Mouse (Mus musculus): ENCODE data around the gene Olfr97. TPM values are rescaled to one million over a fixed set of nuclear protein-coding genes. Genes with fewer than 3 reads are reported as not detected.

Gene Olfr97
- polyA plus RNA-seq, 1 experiment from 2014 or later, result not detected

DNA sequence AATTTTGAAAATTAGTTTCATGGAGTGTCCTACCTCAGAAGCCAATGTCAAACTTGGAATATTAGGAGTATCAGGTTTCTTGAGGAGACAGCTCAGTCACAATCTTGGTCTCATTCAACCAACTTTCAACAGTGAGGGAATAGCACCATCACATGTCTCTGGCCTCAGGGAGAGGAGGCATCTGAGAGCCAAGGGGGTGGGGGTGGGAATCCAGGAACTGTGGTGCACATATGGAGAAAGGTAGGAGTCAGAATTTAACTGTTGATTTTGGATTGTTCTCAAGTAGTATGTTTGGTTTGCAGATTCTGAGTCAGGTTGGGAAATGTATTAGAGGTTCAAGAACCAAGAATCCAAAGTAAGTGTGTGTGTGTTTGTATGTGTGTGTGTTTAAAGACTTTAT, 44.1 kb downstream of the Olfr97 start:
- no peaks in the 10 kb centered on the region for H3K36me3 ChIP-seq
- no peak overlapping the region for H3K27ac ChIP-seq (replicated peaks)
- peaks cover 17% of the 10 kb centered on the region; the same call in 1 of the 2 replicates for H3K4me1 ChIP-seq (replicated peaks)
- H3K9me3 ChIP-seq, result no peaks in the 10 kb centered on the region
- H3K4me3 ChIP-seq, result no peak overlapping the region
- no peak for ATAC-seq (ENCODE audit: low read depth)
- H3K9ac ChIP-seq, result no peak overlapping the region
- H3K4me2 ChIP-seq, result no peak overlapping the region
- peaks cover 33% of the 10 kb centered on the region for H3K27me3 ChIP-seq

DNA sequence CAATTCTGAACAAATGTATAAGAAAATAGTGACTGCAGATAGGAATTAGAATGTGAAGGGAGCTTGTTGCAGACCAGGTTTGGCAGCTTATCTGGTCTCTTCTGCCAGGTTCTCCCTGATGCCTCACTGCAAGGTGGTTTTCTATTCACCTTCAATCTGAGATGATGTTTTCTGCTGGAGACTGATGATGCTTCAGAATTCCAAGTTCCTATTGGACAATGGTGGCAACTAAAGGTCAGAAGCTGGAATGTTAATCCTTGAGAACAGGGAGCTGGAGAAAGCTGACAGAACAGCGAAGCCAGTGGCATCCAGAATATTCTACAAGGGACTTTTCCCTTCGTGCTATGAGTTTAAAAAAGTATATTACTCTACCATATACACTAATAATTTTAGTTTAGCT, 46.4 kb downstream of the Olfr97 start:
- Histone ChIP-seq H3K36me3 (no peaks in the 10 kb centered on the region), H3K4me2 (no peak overlapping the region), H3K27me3 (peaks cover 10% of the 10 kb centered on the region), H3K27ac (replicated peaks) (no peak overlapping the region), H3K9ac (no peak overlapping the region), H3K4me3 (no peak overlapping the region), H3K4me1 (replicated peaks) (no peaks in the 10 kb centered on the region), H3K9me3 (no peaks in the 10 kb centered on the region)
- ATAC-seq (ENCODE audit: low read depth), result no peak
- WGBS, result 54% methylated on average over 2 of the region's 2 CpGs

DNA sequence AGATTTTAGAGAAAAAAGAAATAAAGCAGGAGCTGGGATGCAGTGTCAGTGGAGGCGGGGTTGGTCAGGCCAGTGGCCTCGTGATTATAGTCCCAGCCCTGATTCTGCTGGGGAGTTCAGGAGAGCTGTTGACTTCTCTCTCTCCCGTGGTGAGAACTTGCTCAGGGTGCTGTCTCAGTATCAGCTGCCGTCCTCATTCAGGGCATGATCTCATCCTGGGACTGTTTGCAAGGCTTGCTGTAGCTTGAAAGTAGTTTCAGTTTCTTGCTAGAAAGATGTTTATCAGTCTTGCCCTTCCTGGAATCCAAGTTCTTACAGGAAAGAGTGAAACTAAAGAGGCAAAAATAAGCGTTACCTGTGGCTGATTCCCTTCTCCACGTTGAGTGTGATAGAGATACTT, 51.7 kb downstream of the Olfr97 start:
- Histone ChIP-seq H3K9me3 (no peaks in the 10 kb centered on the region), H3K27me3 (no peaks in the 10 kb centered on the region), H3K4me1 (replicated peaks) (no peaks in the 10 kb centered on the region), H3K9ac (no peak overlapping the region), H3K4me3 (no peak overlapping the region), H3K4me2 (no peak overlapping the region), H3K27ac (replicated peaks) (no peak overlapping the region), H3K36me3 (no peaks in the 10 kb centered on the region)
- 52% methylated on average over 6 of the region's 6 CpGs for WGBS
- no peak for ATAC-seq (ENCODE audit: low read depth)

Other genes starting within 250 kb of the Olfr97 start
- 1.6 and 2.3 TPM in 2 replicates for gene H2-M5, start 247.8 kb downstream of the Olfr97 start, polyA plus RNA-seq (2015; fragmentation: Nextera tagmentation; extraction: Ambion mirVana)
- gene Zfp57, start 236.2 kb downstream of the Olfr97 start, polyA plus RNA-seq (2015; fragmentation: Nextera tagmentation; extraction: Ambion mirVana), result 241 and 262 TPM in 2 replicates
- gene Mog, start 213.9 kb downstream of the Olfr97 start, polyA plus RNA-seq (2015; fragmentation: Nextera tagmentation; extraction: Ambion mirVana), result 1.2 and 1.7 TPM in 2 replicates
- 56.2 and 57.0 TPM in 2 replicates for gene Gabbr1, start 191.4 kb downstream of the Olfr97 start, polyA plus RNA-seq (2015; fragmentation: Nextera tagmentation; extraction: Ambion mirVana)
- not detected in 2 replicates for gene Olfr90, start 148.8 kb downstream of the Olfr97 start, polyA plus RNA-seq (2015; fragmentation: Nextera tagmentation; extraction: Ambion mirVana)
- gene Olfr91, start 139.1 kb downstream of the Olfr97 start, polyA plus RNA-seq (2015; fragmentation: Nextera tagmentation; extraction: Ambion mirVana), result not detected in 2 replicates
- not detected in 2 replicates for gene Olfr92, start 117.2 kb downstream of the Olfr97 start, polyA plus RNA-seq (2015; fragmentation: Nextera tagmentation; extraction: Ambion mirVana)
- gene Olfr93, start 75.8 kb downstream of the Olfr97 start, polyA plus RNA-seq (2015; fragmentation: Nextera tagmentation; extraction: Ambion mirVana), result not detected in 2 replicates
- gene Ubd, start 43.4 kb downstream of the Olfr97 start, polyA plus RNA-seq (2015; fragmentation: Nextera tagmentation; extraction: Ambion mirVana), result not detected in 2 replicates
- not detected in 2 replicates for gene Olfr94, start 36.3 kb downstream of the Olfr97 start, polyA plus RNA-seq (2015; fragmentation: Nextera tagmentation; extraction: Ambion mirVana)
- gene Olfr95, start 24.2 kb downstream of the Olfr97 start, polyA plus RNA-seq (2015; fragmentation: Nextera tagmentation; extraction: Ambion mirVana), result not detected in 2 replicates
- gene Olfr96, start 17.2 kb downstream of the Olfr97 start, polyA plus RNA-seq (2015; fragmentation: Nextera tagmentation; extraction: Ambion mirVana), result not detected in 2 replicates
- not detected in 2 replicates for gene Olfr98, start 26.4 kb upstream of the Olfr97 start, polyA plus RNA-seq (2015; fragmentation: Nextera tagmentation; extraction: Ambion mirVana)
- 1.1 and 1.2 TPM in 2 replicates for gene H2-M3, start 32.9 kb upstream of the Olfr97 start, polyA plus RNA-seq (2015; fragmentation: Nextera tagmentation; extraction: Ambion mirVana)
- not detected in 2 replicates for gene Olfr99, start 46.1 kb upstream of the Olfr97 start, polyA plus RNA-seq (2015; fragmentation: Nextera tagmentation; extraction: Ambion mirVana)
- not detected in 2 replicates for gene Olfr101, start 67.0 kb upstream of the Olfr97 start, polyA plus RNA-seq (2015; fragmentation: Nextera tagmentation; extraction: Ambion mirVana)
- gene Olfr102, start 79.7 kb upstream of the Olfr97 start, polyA plus RNA-seq (2015; fragmentation: Nextera tagmentation; extraction: Ambion mirVana), result not detected in 2 replicates
- gene Olfr103, start 102.4 kb upstream of the Olfr97 start, polyA plus RNA-seq (2015; fragmentation: Nextera tagmentation; extraction: Ambion mirVana), result not detected in 2 replicates
- not detected in 2 replicates for gene Olfr104-ps, start 122.3 kb upstream of the Olfr97 start, polyA plus RNA-seq (2015; fragmentation: Nextera tagmentation; extraction: Ambion mirVana)
- gene Olfr105-ps, start 141.7 kb upstream of the Olfr97 start, polyA plus RNA-seq (2015; fragmentation: Nextera tagmentation; extraction: Ambion mirVana), result not detected in 2 replicates
- gene Olfr106-ps, start 153.1 kb upstream of the Olfr97 start, polyA plus RNA-seq (2015; fragmentation: Nextera tagmentation; extraction: Ambion mirVana), result not detected in 2 replicates
- not detected in 2 replicates for gene Olfr107, start 161.9 kb upstream of the Olfr97 start, polyA plus RNA-seq (2015; fragmentation: Nextera tagmentation; extraction: Ambion mirVana)
- not detected in 2 replicates for gene Olfr108, start 208.2 kb upstream of the Olfr97 start, polyA plus RNA-seq (2015; fragmentation: Nextera tagmentation; extraction: Ambion mirVana)
- not detected in 2 replicates for gene Olfr109, start 221.6 kb upstream of the Olfr97 start, polyA plus RNA-seq (2015; fragmentation: Nextera tagmentation; extraction: Ambion mirVana)
- not detected in 2 replicates for gene H2-M2, start 246.2 kb upstream of the Olfr97 start, polyA plus RNA-seq (2015; fragmentation: Nextera tagmentation; extraction: Ambion mirVana)

Data from neural tube, embryonic 13.5 days (tissue).